In the genomic region with DNA sequence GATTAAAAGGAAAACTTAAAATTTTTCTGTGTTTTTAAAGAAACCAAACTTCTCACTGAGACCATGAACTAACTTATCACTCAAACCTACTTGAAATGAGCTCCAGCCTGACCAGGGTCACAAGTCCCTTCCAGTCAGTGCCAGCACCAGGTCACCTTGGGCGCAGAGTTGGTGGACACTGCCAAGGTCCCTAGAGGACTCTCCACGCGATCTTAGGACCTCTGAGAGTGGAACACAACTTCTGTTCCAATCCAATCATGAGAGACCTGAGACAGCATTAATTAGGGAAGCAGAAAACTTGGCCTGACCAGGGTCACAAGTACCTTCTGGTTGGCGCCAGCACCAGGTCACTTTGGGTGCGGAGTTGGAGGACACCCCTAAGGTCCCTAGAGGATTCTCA, we compare ENCODE assay signal across 22 mouse cellular contexts.
"Had no signal": no experiment of that assay in that cellular context is flagged by ENCODE, and none has a peak within 500 bp of the region (broad histone marks: within the 10 kb centered on the region; RNA-seq: fewer than 3 reads in every experiment).

No protein-coding gene starts in this region.

- H3K9ac ChIP-seq: intestine, embryonic 15.5 days; kidney, embryonic 15.5 days; liver, embryonic 12.5 days; liver, embryonic 15.5 days; lung, embryonic 15.5 days; midbrain, embryonic 13.5 days had no signal

- H3K27me3 ChIP-seq: intestine, embryonic 15.5 days; kidney, embryonic 15.5 days; liver, embryonic 12.5 days; liver, embryonic 15.5 days; lung, embryonic 15.5 days; megakaryocyte, embryonic 14.5 days; midbrain, embryonic 13.5 days had no signal

- H3K9me3 ChIP-seq: intestine, embryonic 15.5 days; kidney, embryonic 15.5 days; liver, embryonic 12.5 days; liver, embryonic 15.5 days; lung, embryonic 15.5 days; megakaryocyte, embryonic 14.5 days; midbrain, embryonic 10.5 days; midbrain, embryonic 13.5 days had no signal

- H3K4me3 ChIP-seq: intestine, embryonic 15.5 days; kidney, embryonic 15.5 days; left cerebral cortex, adult 2 months; liver, embryonic 12.5 days; liver, embryonic 15.5 days; lung, embryonic 15.5 days; megakaryocyte, embryonic 14.5 days; midbrain, embryonic 10.5 days; midbrain, embryonic 13.5 days; myocyte had no signal

- DNase-seq: layer of hippocampus, postnatal 36 days; lung, adult 18-20 months; lung, postnatal 10 days; lung, postnatal 36 days; right cerebral cortex, adult 18-20 months; right cerebral cortex, postnatal 14 days; right cerebral cortex, postnatal 4 days; thymus, adult 2 months; thymus, postnatal 14 days; thymus, postnatal 4 days had no signal

- H3K4me1 ChIP-seq: intestine, embryonic 15.5 days; kidney, embryonic 15.5 days; liver, embryonic 12.5 days; liver, embryonic 15.5 days; lung, embryonic 15.5 days; midbrain, embryonic 10.5 days; midbrain, embryonic 13.5 days had no signal

- ATAC-seq: intestine, embryonic 15.5 days; liver, embryonic 12.5 days; midbrain, embryonic 13.5 days; midbrain, embryonic 16.5 days had no signal

- H3K4me2 ChIP-seq: intestine, embryonic 15.5 days; kidney, embryonic 15.5 days; liver, embryonic 12.5 days; liver, embryonic 15.5 days; lung, embryonic 15.5 days; midbrain, embryonic 13.5 days had no signal

- H3K27ac ChIP-seq: intestine, embryonic 15.5 days; kidney, embryonic 15.5 days; left cerebral cortex, adult 2 months; liver, embryonic 12.5 days; liver, embryonic 15.5 days; lung, embryonic 15.5 days; midbrain, embryonic 10.5 days; midbrain, embryonic 13.5 days; stomach, postnatal 0 days had no signal
